Mouse (Mus musculus) CH12.LX (cell line): ENCODE results near the gene Il17rc. TPM values are rescaled to one million over a fixed set of nuclear protein-coding genes. Genes with fewer than 3 reads are reported as not detected.

Experiments
- DNase-seq: peaks from one replicate; pipeline ENCODE4 v3.0.0-alpha.2; 2013; ENCODE audit errors: extremely low read depth
- H3K27ac ChIP-seq: 2 replicates; pipeline ENCODE4 v1.5.1; 2012; ENCODE audit warnings: low read depth, mild to moderate bottlenecking, control low read depth, moderate library complexity; ENCODE audit not compliant: insufficient read depth
- H3K27me3 ChIP-seq: replicated peaks from 2 replicates; pipeline ENCODE3; 2012; ENCODE audit warnings: inconsistent platforms
- H3K36me3 ChIP-seq, 2 experiments: replicated peaks in 1 of 2; 2 replicates each; pipeline versions ENCODE3 to v1.6.1; 2012; ENCODE audit warnings: inconsistent platforms in 1 of 2, low read length in 1 of 2, mild to moderate bottlenecking in 1 of 2, mixed read lengths in 1 of 2, moderate library complexity in 1 of 2; ENCODE audit not compliant: control insufficient read depth in 1 of 2, insufficient read depth in 1 of 2
- H3K4me1 ChIP-seq, 2 experiments: 2 replicates each; pipeline ENCODE4 v1.6.1; 2012; ENCODE audit warnings: inconsistent platforms in 1 of 2, moderate library complexity in 1 of 2; ENCODE audit not compliant: insufficient read depth in 2 of 2, control insufficient read depth in 1 of 2
- H3K4me2 ChIP-seq: 2 replicates; pipeline ENCODE4 v1.6.1; 2012; ENCODE audit warnings: low read depth, mild to moderate bottlenecking, control low read depth; ENCODE audit not compliant: poor library complexity, insufficient read depth, severe bottlenecking
- H3K4me3 ChIP-seq, 3 experiments: fragments of 150-350 bp in 1 of 3; sonication (generic) in 1 of 3; replicated peaks in 1 of 3; 2 replicates each; pipeline versions ENCODE3 to v1.5.1; 2011 to 2012; ENCODE audit warnings: low read depth in 2 of 3, low read length in 2 of 3, mild to moderate bottlenecking in 2 of 3, moderate library complexity in 2 of 3, control low read depth in 1 of 3, improper control_type of control experiment in 1 of 3, inconsistent platforms in 1 of 3, mixed read lengths in 1 of 3; ENCODE audit not compliant: poor library complexity in 1 of 3
- H3K79me2 ChIP-seq: replicated peaks from 2 replicates; pipeline ENCODE4 v1.6.1; 2012; ENCODE audit warnings: mild to moderate bottlenecking, moderate library complexity; ENCODE audit not compliant: control insufficient read depth, poor library complexity, insufficient read depth, severe bottlenecking; ENCODE audit errors: extremely low read depth
- H3K9ac ChIP-seq: 2 replicates; pipeline ENCODE4 v1.6.1; 2012; ENCODE audit warnings: low read depth, mild to moderate bottlenecking, control low read depth, moderate library complexity; ENCODE audit not compliant: insufficient read depth
- H3K9me3 ChIP-seq: replicated peaks from 2 replicates; pipeline ENCODE3; 2012; ENCODE audit warnings: low read length, inconsistent platforms, mixed read lengths
- BHLHE40 ChIP-seq: IDR thresholded peaks from 2 replicates; pipeline ENCODE4 v1.6.1; 2011; ENCODE audit warnings: mild to moderate bottlenecking, low read depth, low read length, improper control_type of control experiment
- CTCF ChIP-seq, 2 experiments: IDR thresholded peaks in 1 of 2; conservative IDR thresholded peaks in 1 of 2; 2 replicates each; pipeline ENCODE4 v1.5.1; 2011 to 2012; ENCODE audit warnings: low read depth in 2 of 2, low read length in 2 of 2, improper control_type of control experiment in 1 of 2, inconsistent platforms in 1 of 2, mild to moderate bottlenecking in 1 of 2, moderate library complexity in 1 of 2
- E2F4 ChIP-seq: IDR thresholded peaks from 2 replicates; pipeline ENCODE4 v1.6.1; 2011; ENCODE audit warnings: low read depth, low read length, improper control_type of control experiment; ENCODE audit not compliant: insufficient replicate concordance
- EP300 ChIP-seq: IDR thresholded peaks from 2 replicates; pipeline ENCODE4 v1.6.1; 2011; ENCODE audit warnings: low read length, improper control_type of control experiment
- GABPA ChIP-seq: IDR thresholded peaks from 2 replicates; pipeline ENCODE4 v1.6.1; 2012; ENCODE audit warnings: low read depth, low read length, improper control_type of control experiment, inconsistent platforms; ENCODE audit not compliant: insufficient replicate concordance
- HCFC1 ChIP-seq: IDR thresholded peaks from 2 replicates; pipeline ENCODE4 v1.6.1; 2012; ENCODE audit warnings: low read depth, mild to moderate bottlenecking, inconsistent platforms, low read length, improper control_type of control experiment
- JUN ChIP-seq: IDR thresholded peaks from 2 replicates; pipeline ENCODE4 v1.6.1; 2011; ENCODE audit warnings: low read depth, mild to moderate bottlenecking, low read length, improper control_type of control experiment, moderate library complexity; ENCODE audit not compliant: insufficient read depth
- KAT2A ChIP-seq: IDR thresholded peaks from 2 replicates; pipeline ENCODE4 v1.6.1; 2012; ENCODE audit warnings: low read length, improper control_type of control experiment, inconsistent platforms; ENCODE audit not compliant: insufficient replicate concordance
- MAFK ChIP-seq: IDR thresholded peaks from 2 replicates; pipeline ENCODE4 v1.6.1; 2011; ENCODE audit warnings: low read length, improper control_type of control experiment; ENCODE audit not compliant: insufficient replicate concordance
- MAX ChIP-seq: IDR thresholded peaks from 2 replicates; pipeline ENCODE4 v1.6.1; 2011; ENCODE audit warnings: low read length, improper control_type of control experiment
- MEF2A ChIP-seq: IDR thresholded peaks from 2 replicates; pipeline ENCODE4 v1.6.1; 2014; ENCODE audit warnings: low read depth, mild to moderate bottlenecking, inconsistent platforms, low read length, improper control_type of control experiment, borderline replicate concordance
- MYC ChIP-seq: IDR thresholded peaks from 2 replicates; pipeline ENCODE4 v1.6.1; 2011; ENCODE audit warnings: low read depth, mild to moderate bottlenecking, improper control_type of control experiment, low read length
- NRF1 ChIP-seq: IDR thresholded peaks from 2 replicates; pipeline ENCODE4 v1.6.1; 2014; ENCODE audit warnings: low read depth, mild to moderate bottlenecking, inconsistent platforms, low read length, improper control_type of control experiment, moderate library complexity
- POLR2A ChIP-seq: IDR thresholded peaks from 2 replicates; pipeline ENCODE4 v1.6.1; 2011; ENCODE audit warnings: low read depth, mild to moderate bottlenecking, improper control_type of control experiment, low read length
- SIN3A ChIP-seq: IDR thresholded peaks from 2 replicates; pipeline ENCODE4 v1.6.1; 2012; ENCODE audit warnings: low read length, improper control_type of control experiment, inconsistent platforms
- SMC3 ChIP-seq: IDR thresholded peaks from 2 replicates; pipeline ENCODE4 v1.6.1; 2011; ENCODE audit warnings: low read depth, low read length, improper control_type of control experiment
- UBTF ChIP-seq: IDR thresholded peaks from 2 replicates; pipeline ENCODE4 v1.6.1; 2012; ENCODE audit warnings: low read depth, mild to moderate bottlenecking, inconsistent platforms, low read length, improper control_type of control experiment, moderate library complexity
- USF2 ChIP-seq: conservative IDR thresholded peaks from 2 replicates; pipeline ENCODE4 v1.6.1; 2011; ENCODE audit warnings: low read depth, low read length, improper control_type of control experiment
- ZKSCAN1 ChIP-seq: IDR thresholded peaks from 2 replicates; pipeline ENCODE4 v1.6.1; 2012; ENCODE audit warnings: low read depth, inconsistent platforms, low read length, improper control_type of control experiment, borderline replicate concordance
- ZMIZ1 ChIP-seq: IDR thresholded peaks from 2 replicates; pipeline ENCODE4 v1.6.1; 2012; ENCODE audit warnings: low read depth, mild to moderate bottlenecking, inconsistent platforms, low read length, improper control_type of control experiment
- dilution Hi-C: fragments of 300-500 bp; cut with MboI; formaldehyde crosslinking; loops from 2 replicates; pipeline ENCODE4 v1.14.3; 2020; ENCODE audit warnings: low sequenced_read_pairs; ENCODE audit not compliant: extremely low pct_unique_long_range_greater_than_20kb, extremely low pct_ligation_motif_present
- in situ Hi-C: fragments of 300-500 bp; cut with MboI; formaldehyde crosslinking; loops from 3 replicates; pipeline ENCODE4 v1.14.3; 2019; ENCODE audit warnings: low sequenced_read_pairs, low pct_ligation_motif_present, low pct_unique_long_range_greater_than_20kb, mixed read lengths
- polyA plus RNA-seq: library from polyadenylated mRNA; unstranded; fragments of >175 nt; gene quantifications from 2 replicates; pipeline ENCODE4 v1.2.1, GENCODE M21; 2012; ENCODE audit warnings: low read depth; ENCODE audit not compliant: insufficient read length
- total RNA-seq, 2 experiments: library from RNA; depleted of rRNA; stranded (reverse); fragments of 300-350 nt in 1 of 2; fragments of >200 nt in 1 of 2; gene quantifications; 2 replicates each; pipeline ENCODE4 v1.2.3; 2012 to 2014

Gene Il17rc
- total and polyA plus RNA-seq, 3 experiments: not detected

- Histone ChIP-seq H3K9me3 (no peaks in the 10 kb centered on the region), H3K36me3 (no peaks in the 10 kb centered on the region), H3K79me2 (no peaks in the 10 kb centered on the region), H3K4me1 (peaks cover 2 to 3% of the 10 kb centered on the region in 2 experiments; a peak in 3 of 4 replicates), H3K4me2 (no peak overlapping the region), H3K27ac (no peak overlapping the region), H3K9ac (no peak overlapping the region), H3K27me3 (peaks cover 58% of the 10 kb centered on the region), H3K4me3 (no peak overlapping the region)
- dilution Hi-C loops: no loop called here
- in situ Hi-C loops: no loop called here
- DNase-seq: no peak
- TF ChIP-seq MAX (no peak), SMC3 (no peak), ZMIZ1 (no peak), NRF1 (no peak), E2F4 (no peak), CTCF (conservative IDR thresholded peaks at IDR 0.05 in 1 of 2, IDR thresholded peaks at IDR 0.05 in 1 of 2; ENCODE audit: low read depth in 2 of 2, low read length in 2 of 2) (no peak), SIN3A (no peak), POLR2A (no peak), MAFK (no peak), KAT2A (no peak), EP300 (no peak), BHLHE40 (no peak), JUN (no peak), MEF2A (no peak)
These were observed 2.5 kb downstream of the Il17rc start for GRCm38 (mm10) chr6:113473715-113474114.

DNA sequence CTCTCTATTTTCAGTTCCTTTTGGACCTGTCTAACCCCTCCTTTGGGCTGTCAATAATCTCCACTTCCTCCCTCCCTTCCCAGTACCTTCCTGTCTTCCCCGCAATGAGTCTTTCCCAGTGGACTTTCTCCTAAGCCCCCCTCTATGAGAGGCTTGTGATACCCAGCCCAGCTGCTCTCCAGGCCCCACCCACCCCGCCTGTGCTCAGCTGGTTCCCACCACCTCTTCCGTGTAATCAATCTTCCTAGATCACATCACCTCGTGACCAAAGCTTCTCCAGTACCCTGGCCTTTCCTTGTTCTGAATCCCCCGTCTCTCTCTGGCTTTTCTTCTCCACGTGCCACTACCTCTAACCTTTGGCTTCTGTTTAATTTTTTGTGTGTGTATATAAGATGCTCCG lies 6.1 kb downstream of the Il17rc start:
- Histone ChIP-seq H3K4me3 (no peak overlapping the region), H3K36me3 (no peaks in the 10 kb centered on the region), H3K27ac (no peak overlapping the region), H3K79me2 (no peaks in the 10 kb centered on the region), H3K9me3 (peaks cover under 1% of the 10 kb centered on the region), H3K4me2 (no peak overlapping the region), H3K9ac (no peak overlapping the region), H3K4me1 (peaks cover 0 to 2% of the 10 kb centered on the region in 2 experiments; a peak in 3 of 4 replicates), H3K27me3 (peaks cover 44% of the 10 kb centered on the region)
- dilution Hi-C loops (no loop called here), in situ Hi-C loops (no loop called here)
- no peak for DNase-seq
- no peak for TF ChIP-seq ZMIZ1
- no peak for TF ChIP-seq UBTF
- no peak for TF ChIP-seq USF2
- no peak for TF ChIP-seq GABPA
- TF ChIP-seq E2F4: no peak
- no peak for TF ChIP-seq HCFC1
- TF ChIP-seq MYC: no peak
- TF ChIP-seq ZKSCAN1: no peak
